Mouse (Mus musculus) lung, postnatal 0 days (tissue): Measurements from ENCODE around the gene Creb1. TPM values are rescaled to one million over a fixed set of nuclear protein-coding genes. Genes with fewer than 3 reads are reported as not detected.

ENCODE experiments used
- ATAC-seq: fragments of 200-750 bp; cut with Nextera tagmentation; 2 replicates; pipeline ENCODE4 v1.8.0; 2017; ENCODE audit warnings: moderate library complexity
- DNase-seq: peaks from one replicate; pipeline ENCODE4 v3.0.0-alpha.2; 2016; ENCODE audit warnings: low spot score
- H3K27ac ChIP-seq: fragments of 300-500 bp; sonication (generic); 2 replicates; pipeline ENCODE4 v1.5.1; 2014; ENCODE audit warnings: antibody characterized with exemption, mild to moderate bottlenecking, low read length, mixed read lengths
- H3K27me3 ChIP-seq: fragments of 300-500 bp; sonication (generic); replicated peaks from 2 replicates; pipeline ENCODE4 v1.6.1; 2014; ENCODE audit warnings: low read length, mixed read lengths; ENCODE audit not compliant: insufficient read depth
- H3K36me3 ChIP-seq: fragments of 300-500 bp; sonication (generic); 2 replicates; pipeline ENCODE4 v1.6.1; 2014; ENCODE audit warnings: low read length, mixed read lengths; ENCODE audit not compliant: insufficient read depth
- H3K4me1 ChIP-seq: fragments of 300-500 bp; sonication (generic); 2 replicates; pipeline ENCODE4 v1.6.1; 2014; ENCODE audit warnings: antibody characterized with exemption, low read depth, low read length, mixed read lengths; ENCODE audit not compliant: insufficient read depth
- H3K4me2 ChIP-seq: fragments of 300-500 bp; sonication (generic); replicated peaks from 2 replicates; pipeline ENCODE4 v1.6.1; 2014; ENCODE audit warnings: low read depth, mild to moderate bottlenecking, low read length, moderate library complexity, mixed read lengths
- H3K4me3 ChIP-seq: fragments of 300-500 bp; sonication (generic); 2 replicates; pipeline ENCODE4 v1.5.1; 2014; ENCODE audit warnings: low read depth, low read length
- H3K9ac ChIP-seq: fragments of 300-500 bp; sonication (generic); replicated peaks from 2 replicates; pipeline ENCODE4 v1.6.1; 2014; ENCODE audit warnings: low read depth, mild to moderate bottlenecking
- H3K9me3 ChIP-seq: fragments of 300-500 bp; sonication (generic); 2 replicates; pipeline ENCODE4 v1.6.1; 2016; ENCODE audit warnings: low read length, mixed read lengths
- CTCF ChIP-seq: IDR thresholded peaks from 2 replicates; pipeline ENCODE4 v1.5.1; 2016; ENCODE audit warnings: antibody characterized with exemption, mild to moderate bottlenecking
- EP300 ChIP-seq: IDR thresholded peaks from 2 replicates; pipeline ENCODE4 v1.6.1; 2016; ENCODE audit warnings: antibody characterized with exemption, mild to moderate bottlenecking, control low read depth
- WGBS: fragments of 180-500 bp; shearing (Covaris S2); extraction: QIAGEN DNeasy Blood & Tissue Kit; methylation state at CpG from one replicate; pipeline ENCODE4 v1.1.7; 2014; 5-methylcytosine and 5-hydroxymethylcytosine counted together
- polyA plus RNA-seq: library from polyadenylated mRNA; unstranded; fragments of >200 nt; fragmentation: Nextera tagmentation; extraction: Ambion mirVana; gene quantifications from 2 replicates; pipeline ENCODE4 v1.2.1, GENCODE M21; 2015

Gene Creb1
- polyA plus RNA-seq, 1 experiment from 2014 or later: 14.2 TPM

- Histone ChIP-seq H3K36me3 (0 out of 2 replicates have a peak, but pooled peaks cover 3% of the 10 kb centered on the region), H3K4me2 (no peak overlapping the region), H3K27ac (no peak overlapping the region), H3K4me1 (peaks cover 5% of the 10 kb centered on the region; the same call in 1 of the 2 replicates), H3K9ac (no peak overlapping the region), H3K9me3 (no peaks in the 10 kb centered on the region), H3K4me3 (no peak overlapping the region), H3K27me3 (no peaks in the 10 kb centered on the region)
- DNase-seq (no peak), ATAC-seq (no peak)
- TF ChIP-seq EP300 (no peak), CTCF (no peak)
- WGBS: 79% methylated on average over 10 of the region's 10 CpGs
Measured at GRCm38 (mm10) chr1:64614801-64615345, 82.4 kb downstream of the Creb1 start.

GRCm38 (mm10) chr1:64615531-64615991 lies 83.1 kb downstream of the Creb1 start:
- Histone ChIP-seq H3K4me2 (no peak overlapping the region), H3K36me3 (0 out of 2 replicates have a peak, but pooled peaks cover 3% of the 10 kb centered on the region), H3K9ac (no peak overlapping the region), H3K9me3 (no peaks in the 10 kb centered on the region), H3K4me3 (no peak overlapping the region), H3K27ac (no peak overlapping the region), H3K4me1 (peaks cover 5% of the 10 kb centered on the region; the same call in 1 of the 2 replicates), H3K27me3 (no peaks in the 10 kb centered on the region)
- DNase-seq (no peak), ATAC-seq (no peak)
- TF ChIP-seq CTCF (no peak), EP300 (no peak)
- WGBS: 81% methylated on average over 11 of the region's 11 CpGs

- H3K27me3 ChIP-seq: no peaks in the 10 kb centered on the region
- ATAC-seq: no peak
- 0 out of 2 replicates have a peak, but pooled peaks cover 3% of the 10 kb centered on the region for H3K36me3 ChIP-seq
- 59% methylated on average over 6 of the region's 6 CpGs for WGBS
- TF ChIP-seq EP300 (no peak), CTCF (no peak)
- H3K4me1 ChIP-seq: peaks cover 5% of the 10 kb centered on the region; the same call in 1 of the 2 replicates
- no peak overlapping the region for H3K9ac ChIP-seq
- DNase-seq: no peak
- H3K4me3 ChIP-seq: no peak overlapping the region; the same call in 1 of the 2 replicates
- H3K27ac ChIP-seq: no peak overlapping the region
- H3K9me3 ChIP-seq: no peaks in the 10 kb centered on the region
- peak overlapping the region; percentile 81 for H3K4me2 ChIP-seq
Measured at GRCm38 (mm10) chr1:64616076-64616475, 83.6 kb downstream of the Creb1 start.

- peak; percentile 29 for DNase-seq
- 0 out of 2 replicates have a peak, but pooled peaks cover 3% of the 10 kb centered on the region for H3K36me3 ChIP-seq
- H3K4me3 ChIP-seq: peak overlapping the region; percentile 72
- H3K27ac ChIP-seq: peak overlapping the region; percentile 93
- WGBS: 2% methylated on average over 8 of the region's 8 CpGs
- peak overlapping the region; percentile 81 for H3K4me2 ChIP-seq
- no peaks in the 10 kb centered on the region for H3K27me3 ChIP-seq
- TF ChIP-seq CTCF: no peak
- no peak for TF ChIP-seq EP300
- H3K9ac ChIP-seq: peak overlapping the region; percentile 59
- no peaks in the 10 kb centered on the region for H3K9me3 ChIP-seq
- no peak for ATAC-seq
- H3K4me1 ChIP-seq: peaks cover 5% of the 10 kb centered on the region; the same call in 1 of the 2 replicates
Measured at GRCm38 (mm10) chr1:64616531-64616880, 84.1 kb downstream of the Creb1 start.

GRCm38 (mm10) chr1:64616881-64617714 lies 84.7 kb downstream of the Creb1 start, which contains the start of gene Mettl21a:
TSS of gene Mettl21a (minus strand) at chr1:64617242.
- peak; percentile 95 for ATAC-seq
- H3K9ac ChIP-seq: peak within 1 kb of the TSS; percentile 59
- no peaks in the 10 kb centered on the region for H3K27me3 ChIP-seq
- WGBS: 1% methylated on average over 65 of the region's 72 CpGs
- H3K4me3 ChIP-seq: peak within 1 kb of the TSS; percentile 72
- H3K9me3 ChIP-seq: no peaks in the 10 kb centered on the region
- DNase-seq: peak; percentile 97
- peaks cover 5% of the 10 kb centered on the region; the same call in 1 of the 2 replicates for H3K4me1 ChIP-seq
- no peak for TF ChIP-seq EP300
- no peak; the same call in 1 of the 2 replicates for TF ChIP-seq CTCF
- peak within 1 kb of the TSS; percentile 93 for H3K27ac ChIP-seq
- peak within 1 kb of the TSS; percentile 81 for H3K4me2 ChIP-seq
- H3K36me3 ChIP-seq: 0 out of 2 replicates have a peak, but pooled peaks cover 3% of the 10 kb centered on the region

GRCm38 (mm10) chr1:64617715-64617984 lies 85.2 kb downstream of the Creb1 start:
- H3K27ac ChIP-seq: peak overlapping the region; percentile 93
- peak; percentile 89 for ATAC-seq
- WGBS: under 1% methylated on average over 15 of the region's 15 CpGs
- peak overlapping the region; percentile 81 for H3K4me2 ChIP-seq
- H3K27me3 ChIP-seq: no peaks in the 10 kb centered on the region
- H3K36me3 ChIP-seq: 0 out of 2 replicates have a peak, but pooled peaks cover 3% of the 10 kb centered on the region
- H3K4me3 ChIP-seq: peak overlapping the region; percentile 72
- peak; percentile 90 for DNase-seq
- no peak for TF ChIP-seq EP300
- peak; percentile 96 for TF ChIP-seq CTCF
- H3K9me3 ChIP-seq: no peaks in the 10 kb centered on the region
- peaks cover 5% of the 10 kb centered on the region; the same call in 1 of the 2 replicates for H3K4me1 ChIP-seq
- peak overlapping the region; percentile 59 for H3K9ac ChIP-seq
